Mouse (Mus musculus) adrenal gland, adult 2 months (tissue): ENCODE results near the gene Adgrg5. TPM values are rescaled to one million over a fixed set of nuclear protein-coding genes. Genes with fewer than 3 reads are reported as not detected.

Experiments
- DNase-seq: peaks from one replicate; pipeline ENCODE4 v3.0.0; 2021
- long read RNA-seq: library from polyadenylated mRNA; stranded (forward); transcript quantifications from one replicate; pipeline ENCODE4 v2.0.0, GENCODE M21; 2021
- polyA plus RNA-seq: library from polyadenylated mRNA; depleted of rRNA; stranded (reverse); fragments of >200 nt; gene quantifications from 2 replicates; pipeline ENCODE4 v1.2.3, GENCODE M21; 2012; rRNA removed
- total RNA-seq, 2 experiments: library from RNA; stranded (reverse); gene quantifications; 2 replicates each; pipeline ENCODE4 v1.2.3; 2021

Adgrg5 gene
- total RNA-seq: 1 to 10 TPM; 1.1 to 1.3 TPM
- polyA plus RNA-seq: 1.8 and 2.0 TPM in 2 replicates
- long read RNA-seq, partial matches to known transcripts: 0 of 1 reads
- long read RNA-seq, other reads (novel, unspliced or antisense): 0 of 1 reads

DNA sequence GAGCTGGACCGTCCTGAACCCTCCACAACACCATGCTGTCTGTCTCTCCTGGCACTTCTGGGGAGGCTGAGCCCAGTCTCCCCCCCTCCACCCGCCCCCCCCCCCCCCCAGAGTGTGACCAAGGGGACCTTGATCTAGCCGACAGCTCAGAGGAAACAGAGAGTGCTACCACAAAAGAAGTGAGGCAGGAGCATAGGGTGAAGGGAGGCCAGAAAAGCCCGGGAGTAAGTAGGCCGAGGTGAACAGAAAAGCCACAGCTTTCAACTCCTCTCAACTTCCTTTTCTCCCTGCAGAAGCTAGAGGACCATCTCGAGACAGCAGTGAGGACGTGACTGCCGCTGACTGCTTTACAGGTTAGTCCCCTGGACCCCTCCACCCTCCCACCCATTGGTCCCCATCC is at the start of gene Adgrg5:
Adgrg5 (plus strand) TSS at position 290 of the 400 bp plus-strand sequence.
- no peak for DNase-seq

GRCm38 (mm10) chr8:94874358-94874757 is 49.1 kb upstream of the Adgrg5 start:
- DNase-seq: peak; percentile 76

- peak; percentile 43 for DNase-seq
These were observed 48.2 kb upstream of the Adgrg5 start for GRCm38 (mm10) chr8:94875096-94875870.

- no peak for DNase-seq
These were observed 47.7 kb upstream of the Adgrg5 start for GRCm38 (mm10) chr8:94875871-94876150.

DNA sequence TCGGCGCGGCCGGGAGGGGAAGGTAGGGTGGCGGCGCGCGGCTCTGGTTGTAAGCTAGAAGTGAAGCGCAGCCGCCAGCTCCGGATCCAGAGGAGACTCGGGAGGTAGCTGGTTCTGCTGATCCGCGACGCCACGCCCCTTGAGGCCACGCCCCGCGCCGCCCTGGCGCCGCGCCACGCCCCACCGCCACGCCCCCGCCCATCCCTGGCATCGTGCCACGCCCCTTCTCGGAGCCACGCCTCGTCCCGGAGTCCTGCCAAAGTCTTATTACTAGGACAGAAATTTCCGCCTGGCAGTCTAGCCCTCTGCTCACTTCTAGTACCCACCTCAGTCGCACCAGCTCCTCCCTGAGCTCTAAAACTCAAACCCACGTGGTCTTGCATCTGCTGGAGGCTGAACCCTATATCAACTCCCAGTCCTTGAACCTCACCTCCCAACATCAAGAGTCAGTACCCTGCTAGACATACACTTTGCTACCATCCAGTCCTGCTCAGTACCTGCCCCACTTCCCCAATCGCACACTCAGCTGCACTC is 47.2 kb upstream of the Adgrg5 start, which contains the start of gene Dok4:
Dok4 (minus strand) TSS at position 134 of the 534 bp plus-strand sequence.
- peak; percentile 96 for DNase-seq

DNA sequence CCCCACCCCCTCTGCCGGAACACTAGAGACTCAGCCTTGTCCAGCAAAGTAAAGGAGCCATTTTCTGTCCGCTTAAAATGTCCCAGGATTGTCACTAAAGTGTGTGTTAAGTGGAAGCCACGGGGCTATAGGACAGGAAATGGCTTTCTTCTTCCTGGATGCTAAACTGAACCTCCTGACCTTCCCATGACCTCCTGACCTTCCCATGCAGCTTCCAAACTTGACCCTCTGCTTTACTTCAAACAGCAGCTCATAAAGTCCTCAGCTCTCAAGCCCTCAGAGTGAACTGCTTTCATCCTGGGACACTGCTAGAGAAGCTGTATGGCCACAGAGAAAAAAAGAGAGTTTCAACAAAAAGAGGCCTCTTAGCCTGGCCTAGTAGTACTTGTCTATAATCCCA is 46.7 kb upstream of the Adgrg5 start:
- DNase-seq: no peak

GRCm38 (mm10) chr8:94880742-94881141 is 42.8 kb upstream of the Adgrg5 start:
- DNase-seq: no peak

GRCm38 (mm10) chr8:94888383-94889036 is 35.0 kb upstream of the Adgrg5 start:
- DNase-seq: peak; percentile 71

DNA sequence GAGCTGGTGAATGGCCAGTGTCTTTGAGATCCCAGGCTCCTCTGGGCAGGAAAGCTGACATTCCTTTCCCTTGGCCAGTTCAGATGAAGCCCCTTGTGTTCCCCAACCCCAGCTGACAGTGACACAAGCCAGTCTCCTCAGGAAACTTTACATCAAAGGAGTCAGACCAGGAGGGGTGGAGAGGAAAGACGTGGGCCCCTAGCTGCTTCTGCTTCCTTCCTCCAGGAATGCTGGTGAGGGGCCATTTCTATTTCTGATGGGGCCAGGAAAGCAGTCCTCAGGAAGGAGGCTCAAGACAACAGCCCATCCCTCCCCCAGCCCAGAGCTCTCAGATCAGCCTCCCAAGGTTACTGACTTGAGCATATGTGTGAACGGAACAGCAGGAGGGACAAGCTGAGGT is 30.6 kb upstream of the Adgrg5 start:
- DNase-seq: no peak

DNA sequence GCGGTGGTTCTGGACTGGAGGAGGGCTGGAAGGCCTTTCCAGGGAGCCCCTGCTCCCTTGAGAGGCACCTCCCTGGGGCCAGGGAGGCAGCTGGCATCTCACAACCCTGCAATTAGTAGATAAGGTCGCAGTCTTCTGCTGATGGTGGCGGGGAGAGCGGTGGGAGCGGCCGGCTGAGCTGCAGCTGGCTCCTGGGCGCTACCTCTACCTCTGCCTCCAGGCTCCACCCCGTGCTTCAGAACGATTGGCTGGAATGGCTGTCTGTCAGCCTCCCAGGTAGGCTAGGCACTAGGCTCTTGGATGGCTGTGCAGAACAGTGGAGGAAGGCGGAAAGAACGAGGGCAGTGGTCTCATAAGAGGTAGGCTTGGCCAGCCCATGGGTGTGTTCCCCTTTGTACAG is 24.2 kb upstream of the Adgrg5 start:
- DNase-seq: no peak

DNA sequence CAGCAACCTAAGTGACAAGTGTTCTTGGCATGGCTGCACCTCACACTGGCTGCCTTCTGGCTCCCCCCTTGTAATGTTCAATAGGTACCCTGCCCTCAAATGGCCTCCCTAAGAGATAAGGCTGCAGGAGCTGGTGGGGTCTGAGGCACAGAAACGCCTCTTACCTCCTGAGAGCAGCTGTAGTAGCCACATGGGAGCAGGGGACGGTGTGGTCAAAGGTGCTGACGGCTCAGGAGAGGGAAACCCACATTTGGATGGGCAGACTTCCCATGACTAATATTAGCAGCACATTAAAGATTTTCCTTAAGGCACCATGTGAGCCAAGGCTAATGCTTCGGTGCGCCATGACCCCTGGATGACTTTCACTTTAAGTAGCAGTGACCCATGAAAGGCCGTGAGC is 22.9 kb upstream of the Adgrg5 start:
- DNase-seq: no peak

DNA sequence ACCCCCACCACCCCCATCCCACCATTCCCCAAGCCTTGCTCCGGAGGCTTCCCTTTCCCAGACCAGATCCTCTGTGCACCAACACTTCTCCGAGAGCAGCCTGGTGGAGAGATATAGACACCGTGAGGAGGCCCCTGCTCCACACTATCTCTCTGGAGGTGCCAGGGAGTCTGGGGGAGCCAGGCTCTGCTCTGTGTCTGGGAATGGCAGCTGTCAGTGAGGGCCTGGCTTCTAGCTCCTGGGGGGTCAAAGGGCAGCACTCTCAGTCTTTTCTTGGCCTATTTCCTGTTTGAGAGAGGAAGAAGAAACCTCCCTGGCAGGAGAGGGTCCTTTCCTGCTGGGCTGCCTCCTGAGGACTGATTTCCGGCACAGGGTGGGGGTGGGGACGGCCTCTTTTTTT is 22.5 kb upstream of the Adgrg5 start:
- DNase-seq: no peak

GRCm38 (mm10) chr8:94903709-94904108 is 19.8 kb upstream of the Adgrg5 start:
- no peak for DNase-seq

DNA sequence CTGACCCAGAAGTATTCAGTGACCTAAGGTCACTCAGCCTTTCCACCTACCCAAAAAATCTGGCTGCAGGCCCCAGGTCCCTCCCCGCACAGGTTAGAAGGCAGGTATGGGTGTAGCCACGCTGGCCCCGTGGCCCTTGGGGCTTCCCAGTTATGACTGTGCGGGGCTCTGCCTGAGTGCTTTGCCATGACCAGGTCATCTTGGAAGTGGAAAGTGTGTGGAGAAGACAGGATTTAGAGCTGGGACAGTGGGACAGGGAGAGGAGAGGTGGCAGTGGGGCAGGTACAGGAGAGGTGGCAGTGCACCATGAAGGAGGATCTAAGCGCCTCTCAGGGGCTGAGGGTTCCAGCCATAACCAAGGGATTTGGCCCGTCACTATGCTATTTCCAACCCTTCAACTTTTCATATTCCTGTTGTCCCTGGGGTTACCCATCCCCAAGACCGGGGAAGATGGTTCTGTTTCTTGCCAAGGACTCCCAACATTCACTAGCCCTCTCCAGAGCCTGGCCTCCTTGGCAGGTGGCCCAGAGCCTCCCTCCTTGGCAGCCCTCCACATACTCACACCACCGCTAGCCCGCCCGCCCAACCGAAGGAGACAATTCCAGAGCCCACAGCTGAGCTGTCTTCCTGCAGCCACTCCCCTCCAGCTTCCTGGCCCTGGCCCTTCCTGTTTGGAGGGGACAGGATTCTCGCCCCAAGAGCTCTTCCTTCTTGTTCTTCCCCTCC is 18.9 kb upstream of the Adgrg5 start:
- DNase-seq: peak; percentile 91

DNA sequence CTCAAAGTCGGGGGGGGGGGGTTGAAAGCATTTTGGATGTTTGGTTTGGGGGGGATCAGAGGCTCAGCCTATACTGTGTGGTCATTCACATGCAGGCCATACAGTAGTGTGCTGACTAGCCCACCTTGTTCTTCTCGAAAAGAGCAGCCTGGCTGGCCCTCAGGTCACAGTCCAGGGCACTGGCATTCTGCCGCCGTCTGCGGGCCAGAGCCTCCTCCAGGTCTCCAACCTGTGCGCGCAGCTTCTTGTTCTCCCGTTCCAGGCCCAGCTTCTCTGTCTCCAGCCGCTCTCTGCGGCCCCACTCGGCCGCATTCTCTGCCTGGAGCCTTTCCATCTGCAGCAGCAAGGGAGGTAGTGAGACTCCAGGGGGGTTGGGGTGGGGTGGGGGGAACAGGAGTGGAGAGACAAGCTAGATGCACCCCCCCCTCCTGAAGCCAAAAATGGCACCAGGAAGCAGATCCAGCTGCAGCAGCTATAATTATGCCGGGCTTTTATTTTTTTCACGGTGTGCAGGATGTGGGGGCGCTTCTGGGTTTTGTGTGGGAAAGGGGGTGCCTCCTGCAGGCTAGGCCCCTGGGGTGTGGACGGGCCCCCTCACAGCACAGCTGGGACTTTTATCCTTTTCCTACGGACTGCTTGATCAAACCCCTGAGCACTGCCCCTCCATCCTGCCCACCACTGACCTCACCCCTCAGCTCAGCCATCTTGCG is 15.7 kb upstream of the Adgrg5 start:
- no peak for DNase-seq

DNA sequence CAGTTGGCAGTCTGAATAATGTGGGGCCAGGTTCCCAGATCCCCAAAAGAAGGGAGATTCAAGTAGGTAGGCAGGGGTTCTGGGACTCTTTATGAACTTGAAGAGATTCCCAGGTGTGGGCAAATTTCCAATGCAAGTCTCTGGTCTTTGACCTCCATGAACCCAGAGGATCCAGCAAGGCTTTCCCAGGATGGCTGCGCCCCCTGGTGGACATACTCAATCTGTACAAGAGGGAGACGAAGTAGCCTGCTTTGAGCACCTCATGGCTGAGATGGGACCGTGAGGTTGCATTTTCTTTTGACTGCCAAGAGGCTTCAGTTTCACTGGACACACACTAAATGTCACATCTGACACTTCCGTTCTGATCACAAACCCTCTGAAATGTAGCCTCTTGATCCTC is 14.6 kb upstream of the Adgrg5 start:
- peak; percentile 85 for DNase-seq

GRCm38 (mm10) chr8:94913061-94913660 is 10.3 kb upstream of the Adgrg5 start:
- DNase-seq: peak; percentile 89

DNA sequence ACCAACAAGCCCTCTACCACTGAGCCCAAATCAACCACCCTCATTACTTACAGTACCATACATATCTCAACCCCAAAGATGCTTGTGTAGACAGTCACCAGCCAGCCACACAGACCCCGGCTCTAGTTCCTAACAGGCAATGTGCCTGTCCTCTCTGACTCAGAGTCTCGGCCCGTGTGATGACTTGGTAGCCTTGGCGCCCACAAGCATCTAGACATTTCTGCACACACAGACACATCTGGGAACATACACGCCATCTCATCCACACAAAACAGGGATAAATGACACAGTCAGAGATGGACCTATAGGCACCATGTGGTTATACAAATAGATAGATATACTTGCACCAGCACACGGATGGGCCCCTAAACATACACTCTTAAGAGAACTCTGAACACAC is 9.2 kb upstream of the Adgrg5 start:
- DNase-seq: no peak

DNA sequence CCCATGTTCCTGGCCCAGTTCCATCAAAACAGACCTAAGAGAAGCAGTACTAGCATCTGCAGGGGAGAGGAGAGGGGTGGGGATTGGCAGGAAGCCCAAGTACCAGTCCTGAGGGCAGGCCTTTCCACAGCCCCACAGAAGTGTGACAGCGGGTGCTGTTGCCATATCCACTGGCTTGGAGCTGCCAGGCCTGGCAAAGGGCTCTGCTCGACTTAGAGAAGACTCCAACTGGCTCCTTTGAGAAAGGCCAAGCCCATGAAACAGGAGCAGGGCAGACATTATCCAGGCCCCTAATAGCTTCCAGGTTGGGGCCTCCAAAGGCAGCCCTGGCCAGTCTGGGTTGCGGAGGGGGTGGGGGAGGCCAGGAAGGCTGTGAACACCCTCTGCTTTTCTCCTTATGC is 8.8 kb upstream of the Adgrg5 start:
- DNase-seq: no peak

GRCm38 (mm10) chr8:94916311-94916959 is 7.1 kb upstream of the Adgrg5 start:
- no peak for DNase-seq

DNA sequence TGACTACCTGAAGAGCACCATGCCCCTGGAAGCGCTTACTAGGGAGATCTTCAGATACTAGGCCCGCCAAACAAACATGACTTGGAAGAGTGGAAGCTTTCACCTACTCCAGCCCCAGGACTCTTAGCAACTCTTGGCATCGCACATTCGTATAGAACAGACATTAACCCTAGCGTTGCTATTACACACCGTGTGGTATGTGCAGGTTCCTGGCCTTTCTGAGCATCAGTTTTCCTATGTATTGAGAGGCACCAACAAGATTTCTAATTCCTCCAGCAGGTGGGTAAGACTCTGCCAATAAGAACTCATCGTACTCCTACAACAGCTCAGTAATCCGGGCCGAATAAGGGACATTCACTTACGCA is 6.6 kb upstream of the Adgrg5 start:
- no peak for DNase-seq
